Mouse (Mus musculus) stomach, embryonic 16.5 days (tissue): ENCODE measurements around the gene Nuak2. TPM values are rescaled to one million over a fixed set of nuclear protein-coding genes. Genes with fewer than 3 reads are reported as not detected.

Source experiments
- ATAC-seq: fragments of 200-750 bp; cut with Nextera tagmentation; 2 replicates; pipeline ENCODE4 v1.8.0; 2017; ENCODE audit warnings: moderate number of reproducible peaks, moderate TSS enrichment; ENCODE audit not compliant: insufficient read depth, low FRiP score
- H3K27ac ChIP-seq: fragments of 300-500 bp; sonication (generic); 2 replicates; pipeline ENCODE4 v1.5.1; 2014; ENCODE audit warnings: low read length
- H3K27me3 ChIP-seq: fragments of 300-500 bp; sonication (generic); 2 replicates; pipeline ENCODE4 v1.6.1; 2014; ENCODE audit warnings: low read length, control low read depth, mixed read lengths; ENCODE audit not compliant: control insufficient read depth, insufficient read depth
- H3K36me3 ChIP-seq: fragments of 300-500 bp; sonication (generic); 2 replicates; pipeline ENCODE4 v1.6.1; 2014; ENCODE audit warnings: low read length; ENCODE audit not compliant: control insufficient read depth, insufficient read depth
- H3K4me1 ChIP-seq: fragments of 300-500 bp; sonication (generic); 2 replicates; pipeline ENCODE4 v1.6.1; 2014; ENCODE audit warnings: low read length, control low read depth, mixed read lengths; ENCODE audit not compliant: control insufficient read depth, insufficient read depth
- H3K4me2 ChIP-seq: fragments of 300-500 bp; sonication (generic); 2 replicates; pipeline ENCODE4 v1.6.1; 2014; ENCODE audit warnings: low read depth, low read length, mixed read lengths
- H3K4me3 ChIP-seq: fragments of 300-500 bp; sonication (generic); replicated peaks from 2 replicates; pipeline ENCODE4 v1.5.1; 2014; ENCODE audit warnings: mild to moderate bottlenecking, low read length
- H3K9ac ChIP-seq: fragments of 300-500 bp; sonication (generic); 2 replicates; pipeline ENCODE4 v1.6.1; 2014; ENCODE audit warnings: low read length
- H3K9me3 ChIP-seq: fragments of 300-500 bp; sonication (generic); replicated peaks from 2 replicates; pipeline ENCODE4 v1.6.1; 2016; ENCODE audit warnings: low read length, control low read depth; ENCODE audit not compliant: control insufficient read depth
- whole genome bisulfite sequencing: fragments of 180-500 bp; shearing (Covaris S2); extraction: QIAGEN DNeasy Blood & Tissue Kit; methylation state at CpG from one replicate; pipeline ENCODE4 v1.1.7; 2014; 5-methylcytosine and 5-hydroxymethylcytosine counted together
- polyA plus RNA-seq: library from polyadenylated mRNA; unstranded; fragments of >200 nt; fragmentation: Nextera tagmentation; extraction: Ambion mirVana; gene quantifications from 2 replicates; pipeline ENCODE4 v1.2.1, GENCODE M21; 2015

The Nuak2 gene
- polyA plus RNA-seq, 1 experiment from 2014 or later: 6.9 TPM

- Histone ChIP-seq H3K4me1 (no peaks in the 10 kb centered on the region), H3K27ac (no peak overlapping the region), H3K4me2 (no peak overlapping the region), H3K4me3 (no peak overlapping the region), H3K27me3 (peaks cover 8% of the 10 kb centered on the region), H3K36me3 (no peaks in the 10 kb centered on the region), H3K9me3 (no peaks in the 10 kb centered on the region), H3K9ac (no peak overlapping the region)
- no peak for ATAC-seq
- WGBS: 30% methylated on average over 9 of the region's 9 CpGs
Observed at GRCm38 (mm10) chr1:132304618-132305214, 11.2 kb upstream of the Nuak2 start.

GRCm38 (mm10) chr1:132306160-132306559, 9.8 kb upstream of the Nuak2 start:
- Histone ChIP-seq H3K27ac (no peak overlapping the region), H3K9ac (no peak overlapping the region), H3K4me3 (no peak overlapping the region), H3K36me3 (no peaks in the 10 kb centered on the region), H3K4me2 (no peak overlapping the region), H3K9me3 (no peaks in the 10 kb centered on the region), H3K4me1 (no peaks in the 10 kb centered on the region), H3K27me3 (peaks cover 4% of the 10 kb centered on the region; the same call in 1 of the 2 replicates)
- ATAC-seq: no peak
- WGBS: 42% methylated on average over 4 of the region's 4 CpGs

DNA sequence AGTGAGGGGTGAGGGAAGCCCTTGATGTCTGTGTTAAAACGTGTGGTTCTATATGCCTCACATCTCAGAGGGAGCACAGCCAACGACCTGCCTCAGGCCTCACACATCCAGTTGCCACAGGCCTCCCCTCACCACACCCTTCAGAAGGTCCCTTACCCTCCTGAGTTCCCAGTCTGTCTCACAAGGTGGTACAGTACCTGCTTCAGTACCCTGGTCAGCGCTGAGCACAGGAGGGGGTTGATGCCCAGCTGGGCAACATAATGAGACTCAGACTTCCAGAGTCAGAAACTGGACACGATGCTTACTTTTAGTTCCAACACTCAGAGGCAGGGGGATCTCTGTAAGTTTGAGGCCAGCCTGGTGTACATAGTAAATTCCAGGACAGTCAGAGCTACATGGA, 9.1 kb upstream of the Nuak2 start:
- H3K4me2 ChIP-seq: no peak overlapping the region
- no peak overlapping the region for H3K9ac ChIP-seq
- WGBS: 20% methylated on average over 4 of the region's 4 CpGs
- H3K4me3 ChIP-seq: no peak overlapping the region
- H3K4me1 ChIP-seq: no peaks in the 10 kb centered on the region
- no peaks in the 10 kb centered on the region; the same call in 1 of the 2 replicates for H3K27me3 ChIP-seq
- H3K27ac ChIP-seq: no peak overlapping the region
- ATAC-seq: no peak
- no peaks in the 10 kb centered on the region for H3K9me3 ChIP-seq
- no peaks in the 10 kb centered on the region for H3K36me3 ChIP-seq

DNA sequence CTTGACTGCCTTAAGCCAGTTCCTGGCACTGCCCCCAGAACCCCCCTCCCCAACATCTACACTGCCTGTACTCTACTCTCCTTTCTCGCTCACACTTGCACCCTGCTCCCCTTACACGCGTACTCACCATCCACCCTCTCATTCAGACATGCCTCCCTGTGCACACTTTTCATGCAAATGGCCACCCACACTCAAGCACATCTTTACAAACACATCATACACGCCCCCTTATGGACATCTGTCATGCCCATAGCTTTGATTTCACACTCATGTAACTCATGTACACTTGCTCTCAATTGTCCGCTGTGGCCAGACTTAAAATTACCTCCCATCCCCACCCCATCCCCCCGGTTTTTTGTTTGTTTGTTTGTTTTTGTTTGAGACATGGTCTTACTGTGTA, 8.0 kb upstream of the Nuak2 start:
- Histone ChIP-seq H3K9ac (no peak overlapping the region), H3K4me3 (no peak overlapping the region), H3K36me3 (no peaks in the 10 kb centered on the region), H3K4me2 (no peak overlapping the region), H3K9me3 (no peaks in the 10 kb centered on the region), H3K27me3 (no peaks in the 10 kb centered on the region), H3K4me1 (no peaks in the 10 kb centered on the region), H3K27ac (no peak overlapping the region)
- WGBS: 82% methylated on average over 6 of the region's 6 CpGs
- ATAC-seq: no peak

DNA sequence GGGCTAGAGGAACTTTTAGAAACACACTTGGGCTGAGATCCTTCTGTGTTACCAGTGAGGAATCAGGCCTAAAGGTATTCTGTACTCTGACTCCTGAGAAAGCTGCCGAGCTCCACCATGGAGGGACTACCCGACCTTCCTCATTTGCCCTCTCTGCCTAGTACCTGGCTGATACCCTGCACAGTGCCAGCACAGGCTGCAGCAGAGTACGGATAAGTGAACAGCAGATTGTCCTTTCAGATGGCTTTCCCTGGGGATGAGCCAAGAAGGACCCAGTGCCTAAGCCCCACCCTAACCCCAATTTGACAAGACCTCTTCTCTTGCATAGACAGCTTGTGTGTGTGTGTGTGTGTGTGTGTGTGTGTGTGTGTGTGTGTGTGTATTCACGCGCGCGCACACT, 7.3 kb upstream of the Nuak2 start:
- Histone ChIP-seq H3K4me1 (no peaks in the 10 kb centered on the region), H3K27ac (no peak overlapping the region), H3K27me3 (no peaks in the 10 kb centered on the region), H3K36me3 (no peaks in the 10 kb centered on the region), H3K4me2 (no peak overlapping the region), H3K9me3 (no peaks in the 10 kb centered on the region), H3K4me3 (no peak overlapping the region), H3K9ac (no peak overlapping the region)
- 84% methylated on average over 7 of the region's 7 CpGs for WGBS
- no peak for ATAC-seq

DNA sequence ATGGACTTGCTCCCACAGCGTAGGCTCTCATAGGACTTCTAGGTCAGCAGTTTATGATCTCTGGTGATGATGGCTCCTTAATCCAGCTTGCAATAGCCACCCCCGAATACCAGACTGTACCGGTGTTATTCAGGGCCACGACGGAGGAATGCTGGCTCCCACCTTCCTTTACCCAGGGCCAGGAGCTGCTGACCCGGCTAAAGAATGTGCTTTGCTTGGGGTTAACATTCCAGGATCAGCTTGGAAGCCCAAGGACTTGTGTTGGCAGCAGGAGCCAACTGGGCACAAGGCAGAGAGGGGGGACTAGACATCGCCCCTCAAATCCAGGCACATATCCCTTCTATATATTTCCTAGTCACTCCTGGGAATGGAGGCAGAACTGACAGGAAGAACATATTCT, 5.2 kb upstream of the Nuak2 start:
- H3K4me1 ChIP-seq: no peaks in the 10 kb centered on the region
- ATAC-seq: no peak
- no peak overlapping the region for H3K4me3 ChIP-seq
- H3K9me3 ChIP-seq: no peaks in the 10 kb centered on the region
- no peak overlapping the region for H3K9ac ChIP-seq
- 61% methylated on average over 7 of the region's 7 CpGs for WGBS
- H3K27me3 ChIP-seq: no peaks in the 10 kb centered on the region
- H3K4me2 ChIP-seq: no peak overlapping the region
- no peak overlapping the region for H3K27ac ChIP-seq
- no peaks in the 10 kb centered on the region for H3K36me3 ChIP-seq

- no peak for ATAC-seq
- Histone ChIP-seq H3K4me3 (no peak overlapping the region), H3K27me3 (no peaks in the 10 kb centered on the region), H3K9ac (no peak overlapping the region), H3K4me2 (no peak overlapping the region), H3K36me3 (no peaks in the 10 kb centered on the region), H3K9me3 (no peaks in the 10 kb centered on the region), H3K4me1 (0 out of 2 replicates have a peak, but pooled peaks cover under 1% of the 10 kb centered on the region), H3K27ac (no peak overlapping the region)
- 60% methylated on average over 10 of the region's 10 CpGs for WGBS
Observed at GRCm38 (mm10) chr1:132311174-132311859, 4.6 kb upstream of the Nuak2 start.

DNA sequence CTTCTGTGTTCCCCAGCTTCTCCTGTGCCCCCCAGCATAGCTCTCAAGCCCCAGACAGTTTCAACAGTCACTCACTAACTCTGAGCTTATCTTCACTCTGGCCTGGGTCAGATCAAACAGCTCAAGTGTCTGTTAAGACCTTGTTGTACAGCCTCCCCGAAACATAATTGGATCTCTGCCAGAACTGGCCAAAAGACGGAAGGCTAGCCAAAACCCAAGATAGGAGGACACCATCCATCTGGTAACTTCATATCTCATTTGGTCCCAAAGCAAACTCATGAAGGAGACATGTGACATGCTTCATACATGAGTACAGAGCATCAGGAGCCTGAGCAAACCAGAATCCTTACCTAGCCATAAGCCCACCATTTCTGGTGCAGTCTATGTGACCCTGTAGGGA, 3.9 kb upstream of the Nuak2 start:
- Histone ChIP-seq H3K4me2 (no peak overlapping the region), H3K27me3 (no peaks in the 10 kb centered on the region), H3K9ac (no peak overlapping the region), H3K9me3 (no peaks in the 10 kb centered on the region), H3K27ac (no peak overlapping the region), H3K4me3 (no peak overlapping the region), H3K36me3 (no peaks in the 10 kb centered on the region), H3K4me1 (0 out of 2 replicates have a peak, but pooled peaks cover 3% of the 10 kb centered on the region)
- ATAC-seq: no peak
- WGBS: 34% methylated on average over 2 of the region's 2 CpGs

GRCm38 (mm10) chr1:132312703-132313102, 3.2 kb upstream of the Nuak2 start:
- no peak overlapping the region for H3K27ac ChIP-seq
- no peaks in the 10 kb centered on the region for H3K36me3 ChIP-seq
- no peaks in the 10 kb centered on the region for H3K27me3 ChIP-seq
- WGBS: 57% methylated on average over 3 of the region's 3 CpGs
- ATAC-seq: no peak
- H3K4me1 ChIP-seq: peaks cover 3% of the 10 kb centered on the region; the same call in 1 of the 2 replicates
- H3K4me3 ChIP-seq: no peak overlapping the region
- no peaks in the 10 kb centered on the region for H3K9me3 ChIP-seq
- no peak overlapping the region for H3K4me2 ChIP-seq
- H3K9ac ChIP-seq: no peak overlapping the region
